Mouse (Mus musculus) myocyte (in vitro differentiated cells): ENCODE measurements around the gene Iqschfp.

ENCODE experiments used
- CEBPB ChIP-seq: IDR thresholded peaks from 2 replicates; pipeline ENCODE4 v1.6.1; 2011; ENCODE audit warnings: mild to moderate bottlenecking, moderate library complexity; ENCODE audit not compliant: poor library complexity, insufficient read depth, severe bottlenecking
- E2F4 ChIP-seq: IDR thresholded peaks from one replicate; pipeline ENCODE4 v1.6.1; 2011; ENCODE audit warnings: mild to moderate bottlenecking, control low read depth, moderate library complexity; ENCODE audit not compliant: insufficient read depth
- MAX ChIP-seq: IDR thresholded peaks from one replicate; pipeline ENCODE4 v1.6.1; 2011; ENCODE audit warnings: low read depth, mild to moderate bottlenecking, control low read depth
- MYOD1 ChIP-seq, 3 experiments: IDR thresholded peaks; one replicate each; pipeline ENCODE4 v1.6.1; 2011; ENCODE audit warnings: control low read depth in 2 of 3, low read depth in 2 of 3, mild to moderate bottlenecking in 2 of 3, moderate library complexity in 1 of 3; ENCODE audit not compliant: insufficient read length in 2 of 3, control insufficient read depth in 1 of 3
- POLR2A ChIP-seq: IDR thresholded peaks from one replicate; pipeline ENCODE4 v1.6.1; 2011; ENCODE audit warnings: low read depth, mild to moderate bottlenecking, control low read depth, moderate library complexity; ENCODE audit not compliant: insufficient read length
- POLR2AphosphoS2 ChIP-seq: IDR thresholded peaks from one replicate; pipeline ENCODE4 v1.6.1; 2011; ENCODE audit warnings: low read depth, control low read depth; ENCODE audit not compliant: insufficient read length
- REST ChIP-seq: IDR thresholded peaks from one replicate; pipeline ENCODE4 v1.6.1; 2011; ENCODE audit warnings: mild to moderate bottlenecking, control low read depth, moderate library complexity; ENCODE audit not compliant: insufficient read depth, insufficient read length
- SRF ChIP-seq: IDR thresholded peaks from one replicate; pipeline ENCODE4 v1.6.1; 2011; ENCODE audit warnings: low read depth; ENCODE audit not compliant: control insufficient read depth, insufficient read length
- TCF12 ChIP-seq: IDR thresholded peaks from one replicate; pipeline ENCODE4 v1.6.1; 2011; ENCODE audit warnings: mild to moderate bottlenecking, control low read depth; ENCODE audit not compliant: poor library complexity, insufficient read depth, severe bottlenecking
- TCF3 ChIP-seq: IDR thresholded peaks from one replicate; pipeline ENCODE4 v1.6.1; 2011; ENCODE audit warnings: low read depth, control low read depth; ENCODE audit not compliant: insufficient read length
- USF1 ChIP-seq: IDR thresholded peaks from one replicate; pipeline ENCODE4 v1.6.1; 2011; ENCODE audit warnings: low read depth, mild to moderate bottlenecking, control low read depth, moderate library complexity

DNA sequence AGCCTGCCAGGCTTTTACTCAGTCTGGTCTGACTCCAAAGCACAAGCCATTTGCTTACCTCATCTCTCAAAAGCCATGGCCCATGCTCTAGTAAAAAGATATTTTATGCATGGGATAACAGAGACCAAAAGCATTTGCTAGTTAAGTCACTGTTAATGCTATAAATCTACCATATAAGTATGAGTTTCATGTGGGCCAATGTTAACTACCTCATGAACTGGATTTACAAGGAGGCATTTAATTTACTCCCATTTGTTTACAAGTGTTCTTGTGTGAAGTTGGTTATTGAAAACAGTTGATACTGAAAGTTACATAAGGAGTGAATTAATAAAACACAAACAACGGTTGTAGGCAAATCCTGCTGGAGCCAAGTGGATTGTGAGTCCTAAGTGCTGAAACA lies 268.1 kb downstream of the Iqschfp start:
- TF ChIP-seq POLR2AphosphoS2 (no peak), USF1 (no peak), E2F4 (no peak), POLR2A (no peak), SRF (no peak), CEBPB (no peak), MAX (no peak), MYOD1 (IDR thresholded peaks at IDR 0.05; ENCODE audit: control insufficient read depth in 1 of 3, insufficient read length in 2 of 3, low read depth in 2 of 3) (no peak), TCF3 (no peak), REST (no peak), TCF12 (no peak)
